Mouse (Mus musculus) ovary, adult 10 weeks (tissue): ENCODE results near the gene Sugct. TPM values are rescaled to one million over a fixed set of nuclear protein-coding genes. Genes with fewer than 3 reads are reported as not detected.

Experiments used
- polyA plus RNA-seq: library from polyadenylated mRNA; stranded (reverse); fragments of 350-450 nt; fragmentation: Illumina TruSeq; extraction: RNeasy Lipid Tissue Mini Kit (QIAGEN cat#74804); gene quantifications from one replicate; pipeline ENCODE4 v1.2.3, GENCODE M21; 2014

The Sugct gene
- 15.2 TPM for polyA plus RNA-seq

DNA sequence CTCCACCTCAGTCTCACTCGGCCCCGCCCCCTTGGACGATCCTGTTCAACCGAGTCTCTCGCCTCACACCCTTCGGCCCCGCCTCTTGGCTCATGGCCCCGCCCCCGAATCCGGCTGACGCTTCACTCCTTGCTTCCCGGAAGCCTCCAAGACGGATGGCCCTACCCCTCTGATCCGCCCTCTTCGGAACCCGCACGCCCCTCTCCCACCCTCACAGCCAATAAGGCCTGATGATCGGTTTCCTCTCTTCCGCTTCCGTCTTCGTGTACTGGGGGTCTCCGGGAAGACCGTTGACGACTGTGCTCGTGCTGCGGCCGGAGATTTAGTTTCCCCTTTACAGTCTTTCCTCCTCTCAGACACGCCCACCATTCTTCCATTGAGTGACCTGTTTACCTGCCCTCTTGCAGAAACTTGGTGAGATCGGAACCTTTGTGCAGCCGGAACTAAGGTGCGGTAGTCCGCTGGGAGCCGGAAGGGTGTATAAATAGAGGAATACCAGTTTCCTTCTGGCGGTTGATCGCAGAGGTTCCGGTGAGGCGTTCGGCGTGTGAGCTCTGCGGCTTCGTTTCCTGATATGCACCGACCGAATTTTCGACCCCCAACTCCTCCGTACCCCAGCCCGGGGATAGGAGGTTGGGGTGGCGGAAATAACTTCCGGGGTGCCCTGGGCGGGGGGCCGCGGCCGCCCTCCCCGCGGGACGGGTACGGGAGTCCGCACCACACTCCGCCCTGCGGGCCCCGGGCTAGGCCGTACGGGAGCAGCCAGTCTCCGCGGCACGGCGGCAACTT, at the start of gene Sugct, which contains the start of gene Mplkip:
Gene Sugct, minus strand, starts transcription at position 643 of the 789 bp plus-strand sequence.
Gene Mplkip, plus strand, starts transcription at position 282 of the 789 bp plus-strand sequence.

Other genes starting within 250 kb of the Sugct start
- gene Mplkip, start 361 bp downstream of the Sugct start, polyA plus RNA-seq, result 127 TPM
- 91.8 TPM for gene Cdk13, start 109.5 kb upstream of the Sugct start, polyA plus RNA-seq
- gene Rala, start 248.7 kb upstream of the Sugct start, polyA plus RNA-seq, result 179 TPM